Comparison of ENCODE assay signal across 21 mouse cellular contexts in genomic region chr14:36450126-36450525, GRCm38 (mm10).
"Had no signal": no experiment of that assay in that cellular context is flagged by ENCODE, and none has a peak within 500 bp of the region (broad histone marks: within the 10 kb centered on the region; RNA-seq: fewer than 3 reads in every experiment).

No protein-coding gene starts in this region.

- DNase-seq: heart, postnatal 10 days; heart, postnatal 14 days; heart, postnatal 36 days; heart, postnatal 4 days; kidney, adult 11 months; kidney, adult 18-20 months; kidney, adult 2 months; kidney, adult 8-10 months; kidney, adult 9 months; kidney, postnatal 10 days; kidney, postnatal 14 days; kidney, postnatal 25 days; kidney, postnatal 36 days; kidney, postnatal 4 days; layer of hippocampus, adult 9-11 months; layer of hippocampus, postnatal 36 days had no signal

- ATAC-seq: hindbrain, embryonic 16.5 days; hindbrain, postnatal 0 days; intestine, embryonic 15.5 days; intestine, embryonic 16.5 days; intestine, postnatal 0 days had no signal
